Mouse (Mus musculus) heart, adult 2 months (tissue): Measurements from ENCODE around the gene Eln. TPM values are rescaled to one million over a fixed set of nuclear protein-coding genes. Genes with fewer than 3 reads are reported as not detected.

Experiments used
- DNase-seq, 2 experiments: peaks; one replicate each; pipeline ENCODE4 v3.0.0; 2021
- H3K27ac ChIP-seq: fragments of 200-600 bp; 2 replicates; pipeline ENCODE4 v1.8.1; 2022
- H3K27me3 ChIP-seq: fragments of 200-500 bp; 2 replicates; pipeline ENCODE4 v1.6.1; 2012; ENCODE audit warnings: mild to moderate bottlenecking, low read length, inconsistent platforms, mixed read lengths; ENCODE audit not compliant: control insufficient read depth, insufficient read depth
- H3K36me3 ChIP-seq: fragments of 200-500 bp; 2 replicates; pipeline ENCODE4 v1.6.1; 2012; ENCODE audit warnings: low read length, inconsistent platforms; ENCODE audit not compliant: control insufficient read depth, insufficient read depth
- H3K4me1 ChIP-seq: fragments of 200-500 bp; 2 replicates; pipeline ENCODE4 v1.6.1; 2011; ENCODE audit warnings: low read length; ENCODE audit not compliant: control insufficient read depth, insufficient read depth
- H3K4me3 ChIP-seq: fragments of 200-600 bp; 2 replicates; pipeline ENCODE4 v1.8.1; 2022
- H3K79me2 ChIP-seq: fragments of 200-500 bp; replicated peaks from 2 replicates; pipeline ENCODE4 v1.6.1; 2012; ENCODE audit warnings: mild to moderate bottlenecking, inconsistent platforms, low read length, moderate library complexity, mixed read lengths; ENCODE audit not compliant: control insufficient read depth, insufficient read depth
- H3K9ac ChIP-seq: fragments of 200-500 bp; 2 replicates; pipeline ENCODE4 v1.6.1; 2012; ENCODE audit warnings: low read depth, mild to moderate bottlenecking, control low read depth, inconsistent platforms, low read length, mixed read lengths
- CTCF ChIP-seq: fragments of 200-600 bp; IDR thresholded peaks from 2 replicates; pipeline ENCODE4 v1.8.1; 2022; ENCODE audit warnings: antibody characterized with exemption, mild to moderate bottlenecking, moderate library complexity
- EP300 ChIP-seq: fragments of 200-500 bp; IDR thresholded peaks from 2 replicates; pipeline ENCODE4 v1.6.1; 2011; ENCODE audit warnings: low read depth, low read length, control low read depth; ENCODE audit not compliant: insufficient read depth
- POLR2A ChIP-seq: fragments of 200-500 bp; IDR thresholded peaks from 2 replicates; pipeline ENCODE4 v1.6.1; 2011; ENCODE audit warnings: mild to moderate bottlenecking, low read depth, low read length, control low read depth; ENCODE audit not compliant: insufficient read depth
- WGBS: fragments of 180-500 bp; shearing (Covaris S2); methylation state at CpG from one replicate; pipeline ENCODE4 v1.1.7; 2018; 5-methylcytosine and 5-hydroxymethylcytosine counted together
- intact Hi-C: fragments of 180-260 bp; cut with DNase I; formaldehyde crosslinking; loops from one replicate; pipeline ENCODE4 v1.15.1; 2025
- polyA plus RNA-seq: library from polyadenylated mRNA; depleted of rRNA; stranded (reverse); fragments of >200 nt; gene quantifications from 2 replicates; pipeline ENCODE4 v1.2.3, GENCODE M21; 2012
- total RNA-seq, 2 experiments: library from RNA; stranded (reverse); gene quantifications; 2 replicates each; pipeline ENCODE4 v1.2.3; 2021

Gene Eln
- total and polyA plus RNA-seq, 3 experiments: 33.5 to 124 (median 49.9) TPM

DNA sequence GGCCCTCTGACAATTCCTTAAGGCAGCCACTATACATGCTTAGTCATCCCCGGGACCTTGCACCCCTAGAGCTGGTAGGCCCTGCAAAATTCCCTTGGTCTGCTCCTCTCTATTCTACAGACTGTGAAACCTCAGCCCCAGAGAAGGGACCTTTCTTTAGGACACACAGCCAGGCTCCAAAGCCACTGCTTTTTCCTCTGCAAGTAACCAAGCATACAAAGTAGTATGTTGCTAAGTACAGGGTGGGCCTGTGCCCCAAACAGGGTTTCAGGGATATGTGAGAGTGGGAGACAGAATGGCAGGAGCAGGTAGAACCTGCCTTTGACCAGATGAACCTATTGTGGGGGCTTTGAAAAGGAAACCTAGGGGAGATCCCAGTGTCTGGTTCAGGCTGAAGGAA lies 59.9 kb downstream of the Eln start:
- intact Hi-C loops: no loop called here
- Histone ChIP-seq H3K27me3 (no peaks in the 10 kb centered on the region), H3K27ac (no peak overlapping the region), H3K9ac (no peak overlapping the region), H3K4me1 (no peaks in the 10 kb centered on the region; the same call in 1 of the 2 replicates), H3K79me2 (no peaks in the 10 kb centered on the region), H3K4me3 (no peak overlapping the region), H3K36me3 (no peaks in the 10 kb centered on the region)
- no peak for DNase-seq
- WGBS: 96% methylated on average over 1 of the region's 1 CpGs
- no peak for TF ChIP-seq CTCF
- no peak for TF ChIP-seq EP300
- TF ChIP-seq POLR2A: no peak

DNA sequence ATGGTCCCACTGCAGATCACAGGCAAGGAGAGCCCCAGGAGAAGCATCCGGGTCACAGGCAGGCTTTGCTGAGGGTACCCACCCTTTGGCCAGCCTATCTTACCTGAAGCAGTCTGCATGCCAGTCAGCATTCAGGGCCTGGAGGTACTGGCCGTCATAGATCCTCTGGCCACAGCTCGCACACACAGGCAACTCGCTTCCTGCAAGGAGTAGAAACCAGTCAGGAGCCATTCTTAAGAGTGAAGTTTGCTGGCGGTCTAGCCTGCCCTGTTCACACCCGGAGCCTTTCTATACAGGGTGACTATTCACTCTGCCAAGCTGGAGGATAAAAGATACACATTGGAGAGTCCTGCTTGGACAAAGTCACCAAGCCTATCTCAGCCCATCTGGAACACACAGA lies 60.6 kb downstream of the Eln start:
- no peaks in the 10 kb centered on the region for H3K27me3 ChIP-seq
- intact Hi-C loops: no loop called here
- TF ChIP-seq POLR2A (no peak), CTCF (no peak), EP300 (no peak)
- 93% methylated on average over 6 of the region's 6 CpGs for WGBS
- no peaks in the 10 kb centered on the region for H3K79me2 ChIP-seq
- no peaks in the 10 kb centered on the region for H3K36me3 ChIP-seq
- H3K4me3 ChIP-seq: no peak overlapping the region
- DNase-seq: no peak
- no peaks in the 10 kb centered on the region; the same call in 1 of the 2 replicates for H3K4me1 ChIP-seq
- H3K27ac ChIP-seq: no peak overlapping the region
- H3K9ac ChIP-seq: no peak overlapping the region

DNA sequence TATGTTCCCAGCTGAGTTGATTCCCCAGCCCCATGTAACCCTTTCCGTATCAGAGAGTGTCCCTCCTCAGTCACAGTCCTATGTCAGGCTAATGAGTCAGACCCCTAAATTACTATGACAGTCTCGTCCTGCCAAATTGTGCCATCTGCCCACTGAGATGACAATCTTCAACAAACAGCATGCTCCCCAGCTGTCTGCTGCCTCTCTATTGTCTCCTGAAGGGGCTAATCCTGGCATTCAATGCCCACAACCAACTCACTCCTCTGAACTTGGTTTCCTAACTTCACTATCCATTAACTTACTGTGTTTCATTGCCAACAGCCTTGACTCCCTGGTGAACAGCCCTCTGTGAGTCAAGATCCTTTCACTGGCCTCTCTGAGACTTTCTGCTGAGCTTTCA lies 62.7 kb downstream of the Eln start:
- TF ChIP-seq EP300: no peak
- TF ChIP-seq CTCF: no peak
- no peak for TF ChIP-seq POLR2A
- no peaks in the 10 kb centered on the region for H3K27me3 ChIP-seq
- H3K27ac ChIP-seq: no peak overlapping the region
- no peak overlapping the region for H3K9ac ChIP-seq
- DNase-seq: no peak
- WGBS: 89% methylated on average over 2 of the region's 2 CpGs
- H3K4me1 ChIP-seq: peaks cover 4% of the 10 kb centered on the region; the same call in 1 of the 2 replicates
- intact Hi-C loops: no loop called here
- no peak overlapping the region for H3K4me3 ChIP-seq
- H3K36me3 ChIP-seq: no peaks in the 10 kb centered on the region
- H3K79me2 ChIP-seq: no peaks in the 10 kb centered on the region

DNA sequence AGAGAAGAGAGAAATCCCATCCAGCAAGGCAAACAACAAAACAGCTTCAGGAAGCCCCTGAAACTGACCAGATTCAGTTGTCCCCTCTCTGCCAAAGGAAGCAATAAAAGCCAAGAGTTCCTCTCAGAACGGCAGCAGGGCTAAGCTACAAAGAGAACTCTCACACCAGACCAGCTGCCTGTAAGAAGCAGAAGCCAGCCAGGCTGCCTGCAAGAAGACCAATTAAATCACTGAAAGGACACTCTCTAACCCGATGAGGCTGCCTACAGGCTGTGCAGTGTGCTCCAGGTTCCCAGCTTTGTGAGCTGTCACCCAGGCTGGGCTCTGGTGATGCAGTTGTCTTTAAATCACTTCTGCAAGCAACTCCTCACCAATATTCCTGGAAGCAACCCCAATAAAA lies 63.3 kb downstream of the Eln start:
- Histone ChIP-seq H3K4me1 (peaks cover 5% of the 10 kb centered on the region; the same call in 1 of the 2 replicates), H3K4me3 (no peak overlapping the region), H3K27ac (no peak overlapping the region), H3K9ac (no peak overlapping the region), H3K79me2 (no peaks in the 10 kb centered on the region), H3K27me3 (no peaks in the 10 kb centered on the region), H3K36me3 (no peaks in the 10 kb centered on the region)
- 74% methylated on average over 2 of the region's 2 CpGs for WGBS
- TF ChIP-seq CTCF (no peak), POLR2A (no peak), EP300 (no peak)
- DNase-seq: no peak
- intact Hi-C loops: no loop called here

DNA sequence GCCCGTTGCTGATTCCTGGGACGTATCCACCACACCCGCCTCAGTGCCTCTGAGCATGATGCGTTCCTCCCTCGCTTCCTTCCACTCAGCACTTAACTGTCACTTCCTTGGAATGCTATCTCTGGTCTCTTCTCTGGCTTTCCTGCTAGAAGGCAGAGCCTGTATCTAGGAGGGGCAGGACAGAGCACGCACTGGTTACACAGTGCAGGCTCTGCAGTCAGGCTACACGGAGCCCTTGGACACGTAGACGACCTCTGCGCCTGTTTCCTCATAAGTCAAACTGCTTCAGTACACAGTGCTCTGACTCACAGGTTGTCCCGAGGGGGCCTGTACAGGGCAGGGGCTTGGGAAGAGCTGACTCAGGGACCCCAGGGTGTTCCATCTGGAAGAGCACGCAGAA lies 66.9 kb downstream of the Eln start:
- H3K4me3 ChIP-seq: no peak overlapping the region
- no peaks in the 10 kb centered on the region for H3K79me2 ChIP-seq
- TF ChIP-seq EP300: 0 out of 2 replicates have a peak, but pooled peaks have one; percentile 28
- no peak for TF ChIP-seq CTCF
- no peak for TF ChIP-seq POLR2A
- peak in 1 of 2 experiments; percentile 31 for DNase-seq
- H3K36me3 ChIP-seq: no peaks in the 10 kb centered on the region
- intact Hi-C loops: no loop called here
- 33% methylated on average over 12 of the region's 12 CpGs for WGBS
- no peak overlapping the region for H3K9ac ChIP-seq
- H3K27me3 ChIP-seq: no peaks in the 10 kb centered on the region
- H3K27ac ChIP-seq: peak overlapping the region; percentile 41
- peaks cover 14% of the 10 kb centered on the region for H3K4me1 ChIP-seq

DNA sequence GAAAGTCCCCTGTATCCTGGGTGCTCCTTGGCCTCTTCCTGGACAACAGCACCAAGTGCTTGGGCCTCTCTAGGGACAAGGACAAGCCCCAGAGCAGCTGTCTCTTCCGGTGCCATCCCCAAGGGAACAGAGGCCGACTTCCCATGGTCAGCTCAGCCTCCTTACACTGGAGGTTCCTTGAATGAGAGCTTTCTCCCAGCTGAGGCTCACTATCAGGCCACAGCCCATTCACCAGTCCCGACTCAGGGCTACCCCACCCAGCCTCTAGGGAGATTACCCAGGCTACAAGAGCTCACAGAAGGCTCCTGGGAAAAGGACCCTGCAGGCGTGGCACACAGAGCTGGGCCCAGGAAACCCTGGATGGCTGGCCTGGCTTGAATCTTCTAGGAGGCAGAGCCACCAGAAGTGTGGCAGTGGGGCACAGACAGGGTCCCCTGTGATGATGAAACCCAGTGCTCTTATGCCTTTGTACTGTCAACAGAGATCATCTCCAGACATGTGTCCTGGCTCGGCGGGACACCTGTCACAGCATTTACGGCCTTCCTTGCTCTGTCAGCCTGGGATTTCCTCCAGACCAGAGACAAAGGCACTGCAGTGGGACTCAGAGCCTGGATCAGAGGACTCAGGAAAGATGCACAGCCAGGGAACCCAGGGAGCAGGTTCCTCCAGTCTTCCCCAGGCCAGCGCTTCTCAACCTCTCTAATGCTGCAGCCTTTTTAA lies 68.1 kb downstream of the Eln start:
- no peaks in the 10 kb centered on the region for H3K79me2 ChIP-seq
- H3K4me1 ChIP-seq: peaks cover 14% of the 10 kb centered on the region
- no peaks in the 10 kb centered on the region for H3K27me3 ChIP-seq
- H3K27ac ChIP-seq: peak overlapping the region; percentile 76
- TF ChIP-seq CTCF: no peak
- 52% methylated on average over 8 of the region's 8 CpGs for WGBS
- H3K36me3 ChIP-seq: no peaks in the 10 kb centered on the region
- intact Hi-C loops: loop anchor here (2.0 kb wide), 1 partner anchor 40 kb away; the partner anchor contains the start of gene Eif4h
- no peak overlapping the region for H3K4me3 ChIP-seq
- H3K9ac ChIP-seq: no peak overlapping the region
- DNase-seq: peak; percentile 48 to 55
